Mouse (Mus musculus) B cell, adult 62 days (primary cell): Measurements from ENCODE around the gene Phtf2. TPM values are rescaled to one million over a fixed set of nuclear protein-coding genes. Genes with fewer than 3 reads are reported as not detected.

Experiments used
- total RNA-seq: library from RNA; stranded (reverse); gene quantifications from 4 replicates; pipeline ENCODE4 v1.2.4, GENCODE M21; 2023

Gene Phtf2
- total RNA-seq: 45.2 to 54.7 TPM (median 51.2 TPM) in 4 replicates

GRCm38 (mm10) chr5:20881915-20882800 lies at the start of gene Phtf2, which contains the start of gene Tmem60:
Gene Phtf2, minus strand, starts transcription at chr5:20882124.
Gene Tmem60, plus strand, starts transcription at chr5:20882191.

Other genes starting within 250 kb of the Phtf2 start
- gene Tmem60, start 67 bp upstream of the Phtf2 start, total RNA-seq: 11.2 to 14.5 TPM (median 12.4 TPM) in 4 replicates
- gene Rsbn1l, start 74.3 kb upstream of the Phtf2 start, total RNA-seq: 64.1 to 69.9 TPM (median 69.1 TPM) in 4 replicates
- gene Ptpn12, start 173.8 kb upstream of the Phtf2 start, total RNA-seq: 24.1 to 32.3 TPM (median 25.3 TPM) in 4 replicates